Mouse (Mus musculus): ENCODE results near the gene Muc13.

The Muc13 gene

GRCm38 (mm10) chr16:33793846-33794791 lies at the start of gene Muc13:
Gene Muc13, plus strand, starts transcription at chr16:33794037.
- no peak for DNase-seq (ENCODE audit: low spot score)

- DNase-seq (ENCODE audit: low spot score) = no peak
These were observed 49.0 kb upstream of the Muc13 start for GRCm38 (mm10) chr16:33744622-33745419.

DNA sequence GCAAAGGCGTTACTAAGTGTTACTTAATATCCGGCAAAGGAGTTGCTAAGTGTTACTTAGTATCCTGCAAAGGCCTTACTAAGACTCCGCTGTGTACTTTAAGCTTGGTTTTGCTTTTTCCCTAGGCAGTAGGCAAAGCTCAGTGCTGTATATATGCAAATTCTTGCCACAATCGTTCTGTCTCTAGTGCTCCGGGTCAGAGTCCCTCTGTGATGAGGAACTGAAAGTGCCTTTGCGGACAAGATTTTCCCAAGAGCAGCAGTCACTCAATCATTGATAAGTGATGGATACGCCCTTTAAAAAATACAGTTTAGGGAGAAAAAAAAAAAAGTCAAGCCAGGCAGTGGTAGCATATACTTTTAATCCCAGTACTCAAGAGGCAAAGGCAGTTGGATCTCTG lies 48.4 kb upstream of the Muc13 start:
- no peak for DNase-seq (ENCODE audit: low spot score)

GRCm38 (mm10) chr16:33746074-33746676 lies 47.7 kb upstream of the Muc13 start:
- DNase-seq (ENCODE audit: low spot score) = no peak

GRCm38 (mm10) chr16:33747346-33747954 lies 46.4 kb upstream of the Muc13 start:
- no peak for DNase-seq (ENCODE audit: low spot score)

GRCm38 (mm10) chr16:33747994-33748393 lies 45.8 kb upstream of the Muc13 start:
- no peak for DNase-seq (ENCODE audit: low spot score)

DNA sequence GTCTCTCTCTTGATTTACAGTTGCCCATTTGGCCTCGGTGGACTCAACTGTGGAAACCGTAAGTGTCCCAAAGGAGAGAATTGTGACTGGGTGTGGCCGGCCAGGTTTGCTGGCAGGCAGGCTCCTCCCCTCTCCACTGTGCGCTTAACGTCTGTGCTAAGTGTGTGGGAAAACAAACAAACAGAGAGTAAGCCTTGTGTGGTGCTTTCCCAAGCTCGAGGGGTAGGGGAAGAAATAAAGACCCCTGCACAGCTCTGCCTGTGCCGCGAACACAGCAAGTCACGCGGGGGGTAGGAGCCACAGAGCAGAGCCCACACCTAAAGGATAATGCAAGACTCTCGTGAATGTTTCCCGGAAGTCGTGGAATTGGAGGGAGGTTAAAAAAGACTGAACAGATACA lies 42.7 kb upstream of the Muc13 start:
- no peak for DNase-seq (ENCODE audit: low spot score)

- DNase-seq (ENCODE audit: low spot score) = no peak
These were observed 42.2 kb upstream of the Muc13 start for GRCm38 (mm10) chr16:33751590-33751989.

- DNase-seq (ENCODE audit: low spot score) = no peak
These were observed 40.8 kb upstream of the Muc13 start for GRCm38 (mm10) chr16:33752904-33753578.

DNA sequence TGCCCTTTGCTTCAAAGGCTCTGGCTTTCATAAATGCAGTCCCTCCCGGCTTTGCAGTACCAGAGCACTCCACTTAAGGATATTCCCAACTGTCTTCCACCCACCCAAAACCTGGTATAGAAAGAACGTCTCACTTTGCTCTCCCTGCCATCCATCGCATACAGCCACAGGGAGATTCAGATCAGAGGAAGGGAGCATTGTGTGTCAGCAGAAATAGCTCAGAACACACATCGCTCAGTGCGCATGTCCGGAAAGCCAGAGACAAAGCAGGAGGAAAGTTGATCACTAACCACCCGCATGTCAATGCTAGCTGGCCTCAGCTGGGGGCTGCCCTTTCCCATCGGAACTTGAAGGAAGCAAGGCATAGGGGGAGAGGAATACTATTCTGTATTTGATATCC lies 38.5 kb upstream of the Muc13 start:
- DNase-seq (ENCODE audit: low spot score) = no peak

- DNase-seq (ENCODE audit: low spot score) = no peak
These were observed 37.9 kb upstream of the Muc13 start for GRCm38 (mm10) chr16:33755961-33756360.

DNA sequence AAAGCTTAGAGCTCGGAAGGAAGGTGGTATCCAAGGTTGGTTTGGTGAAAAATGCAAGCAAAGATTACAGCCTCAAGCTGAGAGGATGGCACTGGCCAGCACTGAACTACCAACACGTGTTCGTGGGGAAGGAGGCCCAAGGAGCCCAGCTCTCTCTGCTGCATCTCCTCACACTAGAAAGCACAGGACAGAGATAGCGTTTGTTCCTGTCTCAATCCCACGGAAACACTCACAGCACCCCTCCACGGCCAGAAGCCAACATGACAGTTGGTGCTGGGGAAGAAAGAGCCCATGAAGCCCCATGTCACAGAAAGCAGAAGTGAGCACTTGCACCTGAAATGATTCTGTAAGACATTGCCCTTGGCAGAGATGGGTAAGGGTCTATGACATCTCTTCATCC lies 37.4 kb upstream of the Muc13 start:
- no peak for DNase-seq (ENCODE audit: low spot score)

GRCm38 (mm10) chr16:33759207-33759606 lies 34.6 kb upstream of the Muc13 start:
- no peak for DNase-seq (ENCODE audit: low spot score)

DNA sequence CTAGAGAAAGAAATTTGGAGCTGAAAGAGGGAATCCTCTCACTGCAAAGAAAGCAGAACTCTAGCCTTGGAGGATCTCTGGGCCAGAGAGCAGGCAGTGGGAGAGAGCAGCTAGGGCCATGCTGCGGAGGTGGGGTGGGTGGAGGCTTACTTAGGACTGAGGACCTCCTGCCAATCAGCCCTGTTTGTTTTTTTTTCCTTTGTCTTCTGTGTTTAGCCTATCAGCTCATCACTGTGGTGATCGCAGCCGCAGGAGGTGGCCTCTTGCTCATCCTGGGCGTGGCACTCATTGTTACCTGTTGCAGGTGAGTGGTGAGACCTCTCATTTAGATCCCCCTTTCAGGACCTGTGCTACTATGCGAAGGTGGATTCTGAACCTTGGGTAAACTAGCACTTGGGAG lies 33.3 kb upstream of the Muc13 start:
- no peak for DNase-seq (ENCODE audit: low spot score)

GRCm38 (mm10) chr16:33760996-33761395 lies 32.8 kb upstream of the Muc13 start:
- DNase-seq (ENCODE audit: low spot score) = no peak

DNA sequence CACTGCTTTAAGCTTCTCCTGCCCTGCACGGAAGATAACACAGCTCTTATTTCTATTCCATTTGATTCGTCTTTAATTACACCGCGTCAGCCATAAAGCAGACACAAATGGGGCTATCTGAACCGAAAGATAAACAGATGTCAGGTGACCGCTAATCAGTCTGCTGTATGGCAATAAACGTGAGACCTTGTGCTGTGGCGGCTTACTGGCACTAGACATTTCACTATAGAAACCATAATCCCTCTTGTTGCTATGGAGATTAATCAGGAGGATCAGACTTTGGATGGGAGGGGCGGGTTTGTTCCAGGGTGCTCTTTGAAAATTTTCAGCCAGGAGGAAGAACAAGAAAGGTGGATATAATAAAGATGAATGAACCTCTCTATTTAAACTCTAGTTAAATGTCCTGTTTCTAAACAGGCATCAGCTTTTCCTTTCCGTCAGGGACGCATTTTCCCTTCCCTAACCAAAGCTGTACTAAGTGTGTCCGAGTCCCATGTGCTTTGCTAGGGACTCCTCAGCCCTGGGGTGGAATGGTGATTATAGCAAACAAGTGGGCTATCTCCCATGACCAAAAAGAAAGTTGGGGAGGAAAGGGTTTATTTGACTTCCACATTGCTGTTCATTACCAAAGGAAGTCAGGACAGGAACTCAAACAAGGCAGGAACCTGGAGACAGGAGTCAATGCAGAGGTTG lies 29.2 kb upstream of the Muc13 start:
- DNase-seq (ENCODE audit: low spot score) = no peak

- no peak for DNase-seq (ENCODE audit: low spot score)
These were observed 28.4 kb upstream of the Muc13 start for GRCm38 (mm10) chr16:33765477-33765876.

- no peak for DNase-seq (ENCODE audit: low spot score)
These were observed 27.5 kb upstream of the Muc13 start for GRCm38 (mm10) chr16:33766309-33766708.

- DNase-seq (ENCODE audit: low spot score) = no peak
These were observed 27.1 kb upstream of the Muc13 start for GRCm38 (mm10) chr16:33766757-33767156.

DNA sequence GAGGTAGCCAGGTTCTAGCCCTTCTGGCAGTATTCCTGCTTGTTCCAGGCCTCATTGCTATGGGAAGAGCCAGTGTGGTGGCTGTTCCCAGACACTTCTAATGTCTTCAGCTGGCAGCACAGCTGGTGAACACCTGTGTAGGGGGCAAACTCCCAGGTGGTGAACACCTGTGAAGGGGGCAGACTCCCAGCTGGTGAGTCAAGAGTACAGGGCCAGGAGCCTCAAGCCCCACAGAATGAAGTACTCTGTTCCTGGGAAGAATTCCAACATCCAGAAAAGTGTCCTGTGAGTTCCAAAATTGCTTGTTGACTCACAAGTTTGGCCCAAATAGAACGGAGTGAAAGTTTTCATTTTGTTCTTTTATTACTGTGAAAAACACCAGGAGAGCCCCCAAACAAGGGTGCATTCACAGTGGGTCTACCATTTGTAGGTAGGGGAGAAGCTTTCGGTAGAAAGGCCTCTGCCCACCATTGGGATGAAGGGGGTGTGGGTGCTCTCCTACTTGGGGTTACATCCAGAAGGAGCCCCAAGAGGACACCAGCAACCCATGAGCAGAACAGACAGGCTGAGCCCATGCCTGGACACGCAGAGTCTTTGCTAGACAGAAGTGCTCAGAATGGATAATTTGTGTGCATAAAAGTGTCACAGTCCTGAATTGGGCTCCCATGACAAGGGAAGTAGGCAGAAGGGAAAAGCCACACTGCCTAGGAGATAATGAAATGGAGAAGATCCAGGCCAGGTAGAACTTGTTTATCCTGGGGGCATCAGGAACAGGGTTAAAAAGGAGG lies 25.2 kb upstream of the Muc13 start:
- DNase-seq (ENCODE audit: low spot score) = no peak

Data from ovary, postnatal 10 days (tissue).